Mouse (Mus musculus): ENCODE data around the gene Macrod1. TPM values are rescaled to one million over a fixed set of nuclear protein-coding genes. Genes with fewer than 3 reads are reported as not detected.

Macrod1 gene
- polyA plus RNA-seq, 1 experiment = 6.2 TPM

DNA sequence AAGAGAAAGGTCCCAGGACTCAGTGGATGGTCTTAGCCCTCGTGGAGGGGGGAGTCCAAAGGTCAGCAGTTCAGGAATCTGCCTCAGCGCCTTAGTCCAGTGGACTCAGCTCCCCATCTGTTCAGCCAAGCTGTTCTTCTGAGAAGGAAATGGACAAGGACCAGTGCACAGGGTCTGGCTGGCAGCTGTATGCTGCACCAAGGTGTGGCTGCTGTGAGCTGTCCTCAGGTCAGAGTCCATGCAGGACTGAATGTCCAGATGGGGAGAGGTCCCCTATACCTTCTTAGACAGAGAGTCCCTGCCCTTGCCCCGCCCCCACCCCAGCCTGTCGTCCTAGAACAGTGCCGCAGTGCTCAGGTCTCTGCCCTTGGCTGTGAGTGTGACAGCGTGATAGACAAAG, 135.0 kb downstream of the Macrod1 start:
- Histone ChIP-seq H3K4me1 (ENCODE audit: control insufficient read depth, insufficient read depth, low read length) (no peaks in the 10 kb centered on the region), H3K4me3 (replicated peaks; ENCODE audit: control insufficient read depth, low read depth, low read length) (no peak overlapping the region), H3K27ac (ENCODE audit: control insufficient read depth, insufficient read depth, low read depth, low read length, poor library complexity) (no peak overlapping the region)
- TF ChIP-seq CTCF (IDR thresholded peaks at IDR 0.05; ENCODE audit: control insufficient read depth, insufficient read depth, low read length) (no peak), POLR2A (IDR thresholded peaks at IDR 0.05; ENCODE audit: borderline replicate concordance, control insufficient read depth, low read depth, low read length) (no peak)
- 67% methylated on average over 6 of the region's 6 CpGs for WGBS

DNA sequence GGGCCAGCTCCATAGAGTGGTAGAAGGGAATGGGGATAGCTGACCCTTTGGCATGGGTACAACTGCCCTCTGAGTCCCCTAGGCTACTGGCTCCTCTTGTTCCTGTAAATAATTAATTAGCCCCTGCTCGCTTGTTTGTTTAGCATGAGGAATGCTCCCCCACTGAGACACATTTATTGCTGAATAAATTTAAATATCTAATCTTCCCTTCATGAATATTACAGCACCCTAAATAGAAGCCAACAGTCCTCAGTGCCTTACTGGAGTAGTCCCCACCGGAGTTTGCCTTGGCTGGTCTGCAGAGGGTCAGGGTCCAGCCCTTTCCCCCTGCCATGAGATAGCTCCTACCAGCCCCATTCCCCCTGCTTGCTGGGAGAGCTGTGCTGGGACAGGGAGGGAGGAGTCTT, 136.0 kb downstream of the Macrod1 start:
- Histone ChIP-seq H3K27ac (ENCODE audit: control insufficient read depth, insufficient read depth, low read depth, low read length, poor library complexity) (no peak overlapping the region), H3K4me1 (ENCODE audit: control insufficient read depth, insufficient read depth, low read length) (no peaks in the 10 kb centered on the region), H3K4me3 (replicated peaks; ENCODE audit: control insufficient read depth, low read depth, low read length) (no peak overlapping the region)
- 80% methylated on average over 2 of the region's 2 CpGs for WGBS
- TF ChIP-seq CTCF (IDR thresholded peaks at IDR 0.05; ENCODE audit: control insufficient read depth, insufficient read depth, low read length) (no peak), POLR2A (IDR thresholded peaks at IDR 0.05; ENCODE audit: borderline replicate concordance, control insufficient read depth, low read depth, low read length) (no peak)

DNA sequence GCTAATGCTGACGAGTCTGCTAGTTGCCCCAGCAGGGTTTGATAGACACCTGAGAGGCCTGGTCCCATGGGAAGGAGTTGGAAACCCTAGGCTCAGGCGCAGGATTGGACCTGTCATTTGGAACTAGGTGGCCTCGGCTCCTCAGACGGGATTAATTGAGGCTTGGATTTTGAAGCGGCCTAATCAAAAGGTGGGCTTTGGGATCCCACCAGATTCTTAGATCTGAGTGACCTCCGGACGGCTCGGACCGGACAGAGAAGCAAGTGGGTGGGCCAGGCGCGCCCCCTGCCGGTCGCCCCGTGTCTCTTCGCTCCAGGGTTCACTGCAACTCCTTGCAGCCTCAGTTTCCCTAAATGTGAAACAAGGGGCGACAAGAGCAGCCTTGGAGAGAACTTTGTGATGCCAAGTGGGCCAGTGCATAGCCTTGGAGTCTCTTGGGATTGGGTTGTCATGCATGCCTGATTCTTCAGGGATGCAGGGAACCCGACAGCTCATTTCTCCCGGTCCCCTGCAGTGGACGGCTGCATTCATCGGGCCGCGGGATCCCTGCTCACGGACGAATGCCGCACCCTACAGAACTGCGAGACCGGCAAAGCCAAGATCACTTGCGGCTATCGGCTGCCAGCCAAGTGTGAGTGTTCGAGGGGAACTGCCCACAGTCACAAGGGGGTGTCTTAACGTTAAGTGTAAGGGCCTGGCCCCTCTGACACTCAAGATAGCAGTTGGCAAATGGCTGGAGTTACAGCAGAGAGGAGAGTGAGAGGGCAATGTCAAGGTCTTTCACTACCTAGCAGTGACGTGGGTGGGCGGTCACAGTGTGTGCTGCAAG, 139.5 kb downstream of the Macrod1 start:
- no peaks in the 10 kb centered on the region for H3K4me1 ChIP-seq (ENCODE audit: control insufficient read depth, insufficient read depth, low read length)
- no peak overlapping the region for H3K27ac ChIP-seq (ENCODE audit: control insufficient read depth, insufficient read depth, low read depth, low read length, poor library complexity)
- no peak for TF ChIP-seq POLR2A (IDR thresholded peaks at IDR 0.05; ENCODE audit: borderline replicate concordance, control insufficient read depth, low read depth, low read length)
- peak; percentile 81 for TF ChIP-seq CTCF (IDR thresholded peaks at IDR 0.05; ENCODE audit: control insufficient read depth, insufficient read depth, low read length)
- H3K4me3 ChIP-seq (replicated peaks; ENCODE audit: control insufficient read depth, low read depth, low read length) = no peak overlapping the region
- WGBS = 34% methylated on average over 33 of the region's 33 CpGs

DNA sequence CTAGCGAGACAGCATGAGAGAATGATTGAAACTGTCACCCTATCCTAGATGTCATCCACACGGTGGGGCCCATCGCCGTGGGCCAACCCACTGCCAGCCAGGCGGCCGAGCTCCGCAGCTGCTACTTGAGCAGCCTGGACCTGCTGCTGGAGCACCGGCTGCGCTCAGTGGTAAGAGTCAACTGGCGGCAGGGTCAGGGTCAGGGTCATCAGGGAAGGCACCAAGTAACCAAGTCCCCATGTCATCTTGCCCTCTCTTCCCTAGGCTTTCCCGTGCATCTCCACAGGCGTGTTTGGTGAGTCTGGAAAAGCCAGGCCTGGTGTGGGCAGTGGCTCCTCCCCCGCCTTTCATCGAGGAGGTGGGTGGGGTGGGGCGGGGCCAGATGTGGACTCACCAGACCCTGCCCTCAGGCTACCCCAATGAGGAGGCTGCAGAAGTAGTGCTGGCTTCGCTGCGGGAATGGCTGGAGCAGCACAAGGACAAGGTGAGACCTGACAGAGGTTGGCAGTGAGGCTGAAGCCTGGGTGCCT, 140.2 kb downstream of the Macrod1 start:
- TF ChIP-seq CTCF (IDR thresholded peaks at IDR 0.05; ENCODE audit: control insufficient read depth, insufficient read depth, low read length) (no peak), POLR2A (IDR thresholded peaks at IDR 0.05; ENCODE audit: borderline replicate concordance, control insufficient read depth, low read depth, low read length) (no peak)
- WGBS = 76% methylated on average over 17 of the region's 17 CpGs
- H3K4me1 ChIP-seq (ENCODE audit: control insufficient read depth, insufficient read depth, low read length) = no peaks in the 10 kb centered on the region
- H3K4me3 ChIP-seq (replicated peaks; ENCODE audit: control insufficient read depth, low read depth, low read length) = no peak overlapping the region
- no peak overlapping the region for H3K27ac ChIP-seq (ENCODE audit: control insufficient read depth, insufficient read depth, low read depth, low read length, poor library complexity)

DNA sequence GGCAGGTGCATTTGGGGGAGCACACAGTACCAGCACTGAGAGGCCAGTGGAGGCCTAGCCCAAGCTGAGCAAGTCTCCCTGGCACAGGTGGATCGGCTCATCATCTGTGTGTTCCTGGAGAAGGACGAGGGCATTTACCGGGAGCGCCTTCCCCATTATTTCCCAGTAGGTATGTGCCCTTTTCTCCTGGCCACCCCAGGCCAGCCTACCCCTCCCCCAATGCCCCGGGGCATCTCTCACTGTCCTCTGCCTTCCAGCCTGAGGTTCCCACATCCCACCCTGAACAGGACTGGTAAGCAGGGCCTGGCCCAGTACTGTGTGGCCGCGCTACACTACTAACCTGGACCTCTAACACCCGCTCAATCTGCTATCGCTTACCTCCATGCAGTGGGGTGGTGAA, 140.8 kb downstream of the Macrod1 start:
- Histone ChIP-seq H3K4me3 (replicated peaks; ENCODE audit: control insufficient read depth, low read depth, low read length) (no peak overlapping the region), H3K4me1 (ENCODE audit: control insufficient read depth, insufficient read depth, low read length) (no peaks in the 10 kb centered on the region), H3K27ac (ENCODE audit: control insufficient read depth, insufficient read depth, low read depth, low read length, poor library complexity) (no peak overlapping the region)
- TF ChIP-seq CTCF (IDR thresholded peaks at IDR 0.05; ENCODE audit: control insufficient read depth, insufficient read depth, low read length) = no peak
- TF ChIP-seq POLR2A (IDR thresholded peaks at IDR 0.05; ENCODE audit: borderline replicate concordance, control insufficient read depth, low read depth, low read length) = no peak
- WGBS = 88% methylated on average over 9 of the region's 9 CpGs

DNA sequence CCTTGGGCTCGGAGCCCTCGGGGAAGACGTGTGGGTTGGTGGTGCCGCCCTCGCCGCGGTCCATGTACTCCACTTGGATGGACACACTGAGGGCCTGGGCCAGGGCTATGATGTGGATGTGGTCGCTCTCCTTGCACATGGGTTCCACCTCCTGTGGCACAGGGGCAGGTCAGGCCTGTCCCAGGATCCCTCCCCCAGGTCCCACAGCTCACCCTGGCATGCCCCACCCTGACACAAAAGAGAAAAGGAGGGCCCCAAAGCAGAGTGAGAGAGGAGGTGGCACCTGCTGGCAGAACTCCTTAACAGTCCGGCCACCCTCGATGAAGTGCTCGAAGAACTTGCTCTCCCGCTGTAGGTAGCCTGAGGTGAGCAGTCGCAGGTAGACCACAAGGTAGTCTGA, 142.5 kb downstream of the Macrod1 start:
- Histone ChIP-seq H3K4me3 (replicated peaks; ENCODE audit: control insufficient read depth, low read depth, low read length) (no peak overlapping the region), H3K27ac (ENCODE audit: control insufficient read depth, insufficient read depth, low read depth, low read length, poor library complexity) (no peak overlapping the region), H3K4me1 (ENCODE audit: control insufficient read depth, insufficient read depth, low read length) (no peaks in the 10 kb centered on the region)
- TF ChIP-seq CTCF (IDR thresholded peaks at IDR 0.05; ENCODE audit: control insufficient read depth, insufficient read depth, low read length) (no peak), POLR2A (IDR thresholded peaks at IDR 0.05; ENCODE audit: borderline replicate concordance, control insufficient read depth, low read depth, low read length) (no peak)
- WGBS = 93% methylated on average over 13 of the region's 13 CpGs

DNA sequence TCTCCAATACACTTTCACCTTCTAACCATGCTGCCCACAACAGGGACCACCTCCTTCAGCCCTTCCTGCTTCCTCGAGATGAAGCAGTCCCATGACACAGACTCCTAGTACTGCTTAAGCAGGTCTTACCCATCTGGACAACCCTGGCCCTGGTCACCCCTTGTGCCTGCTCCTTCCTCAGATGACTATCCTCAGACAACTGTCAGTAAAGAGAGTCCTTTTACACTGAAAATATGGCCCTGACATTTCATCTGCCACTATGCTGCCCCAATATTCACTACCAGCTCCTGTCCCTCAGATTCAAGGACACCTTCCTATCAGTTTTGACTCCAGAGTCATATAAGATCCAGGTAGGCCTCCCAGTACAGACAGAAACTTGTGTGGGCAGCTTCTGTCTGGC, 143.8 kb downstream of the Macrod1 start:
- peaks cover 3% of the 10 kb centered on the region for H3K4me1 ChIP-seq (ENCODE audit: control insufficient read depth, insufficient read depth, low read length)
- no peak for TF ChIP-seq CTCF (IDR thresholded peaks at IDR 0.05; ENCODE audit: control insufficient read depth, insufficient read depth, low read length)
- TF ChIP-seq POLR2A (IDR thresholded peaks at IDR 0.05; ENCODE audit: borderline replicate concordance, control insufficient read depth, low read depth, low read length) = no peak
- 55% methylated on average over 1 of the region's 1 CpGs for WGBS
- H3K27ac ChIP-seq (ENCODE audit: control insufficient read depth, insufficient read depth, low read depth, low read length, poor library complexity) = no peak overlapping the region
- no peak overlapping the region for H3K4me3 ChIP-seq (replicated peaks; ENCODE audit: control insufficient read depth, low read depth, low read length)

DNA sequence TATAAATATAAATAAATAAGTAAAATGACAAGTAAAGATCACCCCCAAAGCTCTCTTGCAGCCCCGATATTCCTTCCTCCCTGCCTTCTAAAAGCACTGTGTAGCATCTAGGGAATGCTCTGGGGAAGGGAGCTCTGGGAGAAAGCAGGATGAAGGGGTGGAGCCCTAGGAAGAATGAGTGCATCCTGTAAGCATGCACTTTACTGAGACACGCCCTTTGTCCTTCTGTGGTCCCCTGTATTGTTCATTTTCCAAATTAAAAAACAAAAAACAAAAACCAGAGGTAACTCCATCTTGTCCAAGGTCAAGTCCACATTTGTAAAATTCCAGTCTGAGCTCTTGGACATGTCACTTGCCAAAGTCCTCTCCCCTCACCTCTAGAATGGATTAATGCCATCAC, 148.3 kb downstream of the Macrod1 start:
- Histone ChIP-seq H3K4me3 (replicated peaks; ENCODE audit: control insufficient read depth, low read depth, low read length) (peak overlapping the region; percentile 81), H3K4me1 (ENCODE audit: control insufficient read depth, insufficient read depth, low read length) (peaks cover 3% of the 10 kb centered on the region), H3K27ac (ENCODE audit: control insufficient read depth, insufficient read depth, low read depth, low read length, poor library complexity) (no peak overlapping the region)
- TF ChIP-seq POLR2A (IDR thresholded peaks at IDR 0.05; ENCODE audit: borderline replicate concordance, control insufficient read depth, low read depth, low read length) = no peak
- no peak for TF ChIP-seq CTCF (IDR thresholded peaks at IDR 0.05; ENCODE audit: control insufficient read depth, insufficient read depth, low read length)
- 76% methylated on average over 2 of the region's 2 CpGs for WGBS
